20 mouse cellular contexts compared by ENCODE assay signal in genomic region chr8:10175976-10176375, GRCm38 (mm10).
"Had no signal": no experiment of that assay in that cellular context is flagged by ENCODE, and none has a peak within 500 bp of the region (broad histone marks: within the 10 kb centered on the region; RNA-seq: fewer than 3 reads in every experiment).

No protein-coding gene starts in this region.

- H3K27me3 ChIP-seq: limb, embryonic 13.5 days; liver, embryonic 12.5 days; liver, embryonic 15.5 days; lung, embryonic 15.5 days; megakaryocyte, embryonic 14.5 days; midbrain, embryonic 12.5 days; midbrain, embryonic 15.5 days had no signal

- DNase-seq: kidney, adult 18-20 months; kidney, adult 9 months; kidney, postnatal 14 days; kidney, postnatal 4 days; liver; lung, adult 18-20 months; lung, postnatal 10 days; lung, postnatal 36 days; right cerebral cortex, postnatal 14 days; right cerebral cortex, postnatal 4 days; thymus, postnatal 25 days had no signal

- H3K36me3 ChIP-seq: limb, embryonic 10.5 days; limb, embryonic 13.5 days; liver, embryonic 12.5 days; liver, embryonic 15.5 days; lung, embryonic 15.5 days; midbrain, embryonic 12.5 days; midbrain, embryonic 15.5 days had no signal

- H3K9ac ChIP-seq: limb, embryonic 13.5 days; liver, embryonic 12.5 days; liver, embryonic 15.5 days; lung, embryonic 15.5 days; midbrain, embryonic 12.5 days; midbrain, embryonic 15.5 days had no signal

- ATAC-seq: intestine, embryonic 16.5 days; liver, embryonic 12.5 days; midbrain, embryonic 15.5 days had no signal

- H3K4me2 ChIP-seq: limb, embryonic 13.5 days; liver, embryonic 12.5 days; liver, embryonic 15.5 days; lung, embryonic 15.5 days; midbrain, embryonic 12.5 days; midbrain, embryonic 15.5 days had no signal

- H3K4me1 ChIP-seq: limb, embryonic 13.5 days; liver, embryonic 12.5 days; liver, embryonic 15.5 days; lung, embryonic 15.5 days; megakaryocyte, embryonic 14.5 days had no signal

- H3K4me3 ChIP-seq: limb, embryonic 10.5 days; limb, embryonic 13.5 days; liver, embryonic 12.5 days; liver, embryonic 15.5 days; lung, embryonic 15.5 days; megakaryocyte, embryonic 14.5 days; midbrain, embryonic 12.5 days; midbrain, embryonic 15.5 days had no signal

- H3K9me3 ChIP-seq: limb, embryonic 10.5 days; limb, embryonic 13.5 days; liver, embryonic 12.5 days; liver, embryonic 15.5 days; lung, embryonic 15.5 days; megakaryocyte, embryonic 14.5 days; midbrain, embryonic 12.5 days; midbrain, embryonic 15.5 days had no signal

- H3K27ac ChIP-seq: limb, embryonic 10.5 days; limb, embryonic 13.5 days; liver, embryonic 12.5 days; liver, embryonic 15.5 days; lung, embryonic 15.5 days; midbrain, embryonic 12.5 days; midbrain, embryonic 15.5 days had no signal
